Mouse (Mus musculus): ENCODE results near the gene Prkn. TPM values are rescaled to one million over a fixed set of nuclear protein-coding genes. Genes with fewer than 3 reads are reported as not detected.

The Prkn gene
- total RNA-seq, 4 experiments from 2014 or later = 12.0 to 26.3 (median 18.2) TPM

DNA sequence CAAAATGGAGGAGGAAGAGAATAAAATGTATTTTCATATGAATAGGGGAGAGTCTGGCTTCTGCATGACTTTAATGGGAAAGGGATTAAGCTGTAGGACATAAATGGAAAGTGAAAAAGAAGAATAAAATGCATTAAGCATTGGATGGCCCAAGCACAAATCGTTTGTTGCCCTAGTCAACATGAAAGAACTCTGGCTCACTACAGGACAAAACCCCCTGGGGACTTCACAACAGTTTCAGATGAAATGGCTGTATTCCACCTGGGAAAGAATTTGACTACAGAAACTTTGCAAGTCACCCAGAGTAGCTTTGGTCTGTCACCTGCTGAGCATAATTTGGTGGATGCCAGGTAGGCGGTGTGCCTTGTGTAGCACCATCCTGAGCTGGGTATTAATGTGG is 925.4 kb downstream of the Prkn start:
- no peak for DNase-seq

DNA sequence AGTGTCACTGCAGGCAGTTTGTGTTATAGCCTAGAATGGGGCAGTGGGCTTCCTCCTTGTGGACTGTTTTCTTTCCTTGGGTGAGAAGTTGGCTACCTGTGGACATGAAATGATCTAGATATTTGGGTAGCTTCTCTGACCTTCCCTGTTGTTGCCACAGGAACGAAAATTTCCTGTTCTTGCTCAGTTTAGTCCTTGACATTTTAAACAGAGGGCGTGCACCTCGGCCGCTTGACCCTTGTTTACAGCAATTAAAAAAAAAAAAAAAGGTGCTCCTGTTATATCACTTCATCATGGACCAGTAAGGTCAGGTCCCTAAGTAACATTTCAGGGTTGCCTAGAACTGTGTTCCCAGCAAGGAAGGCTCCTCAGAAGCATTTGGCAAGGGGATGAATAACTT is 927.1 kb downstream of the Prkn start:
- peak; percentile 26 for DNase-seq

DNA sequence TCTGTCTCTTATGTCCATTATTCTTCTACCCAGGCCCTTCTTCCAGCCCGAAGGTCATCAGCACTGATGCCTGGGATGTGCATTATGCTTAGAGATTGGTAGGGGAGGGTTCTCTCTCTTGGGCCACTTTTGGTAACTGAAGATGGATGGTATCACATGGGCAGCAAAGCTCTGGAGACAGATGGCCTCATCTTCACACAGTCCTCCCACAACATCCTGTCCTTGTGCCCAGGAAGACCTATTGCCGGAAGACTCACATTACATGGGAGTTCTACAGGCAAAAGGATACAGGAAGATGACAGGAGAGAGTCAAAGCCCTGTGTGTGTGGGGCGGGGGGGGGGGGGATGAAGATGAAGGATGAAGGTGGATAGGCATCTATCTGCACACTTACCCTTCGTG is 928.2 kb downstream of the Prkn start:
- no peak for DNase-seq

DNA sequence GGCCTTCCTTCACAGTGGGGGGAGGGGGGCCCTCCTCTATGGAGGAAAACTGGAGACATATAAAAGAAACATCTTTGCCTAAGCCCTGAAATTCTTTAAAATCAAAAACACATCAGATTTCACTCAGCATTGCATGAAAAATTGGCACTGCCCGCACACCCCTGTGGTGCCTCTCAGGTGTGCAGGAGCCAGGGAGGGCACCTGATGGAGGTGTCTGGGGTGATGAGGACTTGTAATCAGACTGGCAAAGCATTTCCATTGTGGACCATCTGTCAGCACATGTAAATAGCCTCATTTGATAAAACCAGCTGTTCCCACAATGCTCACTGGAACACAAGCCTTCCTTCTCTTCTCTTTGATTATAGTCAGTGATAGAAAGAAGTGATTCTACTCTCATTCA is 928.8 kb downstream of the Prkn start:
- no peak for DNase-seq

DNA sequence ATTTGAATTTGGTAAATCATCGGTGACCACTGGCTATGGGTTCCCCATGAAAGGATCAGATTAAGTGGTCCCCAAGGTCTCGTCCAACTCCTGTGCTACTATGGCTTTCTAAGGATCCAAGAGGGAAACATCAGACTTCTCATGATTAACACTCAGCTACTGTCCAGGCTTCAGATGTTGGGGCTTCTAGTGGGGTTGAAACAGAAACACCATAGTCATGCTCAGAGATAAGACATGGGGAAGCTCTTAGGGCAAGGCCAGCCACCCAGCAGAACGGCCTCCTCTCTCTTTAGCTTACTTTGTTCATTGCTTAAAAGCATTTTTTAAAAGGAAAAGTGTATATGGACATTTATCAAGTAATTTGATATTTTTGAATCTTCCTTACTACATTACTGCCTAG is 929.3 kb downstream of the Prkn start:
- DNase-seq = no peak

DNA sequence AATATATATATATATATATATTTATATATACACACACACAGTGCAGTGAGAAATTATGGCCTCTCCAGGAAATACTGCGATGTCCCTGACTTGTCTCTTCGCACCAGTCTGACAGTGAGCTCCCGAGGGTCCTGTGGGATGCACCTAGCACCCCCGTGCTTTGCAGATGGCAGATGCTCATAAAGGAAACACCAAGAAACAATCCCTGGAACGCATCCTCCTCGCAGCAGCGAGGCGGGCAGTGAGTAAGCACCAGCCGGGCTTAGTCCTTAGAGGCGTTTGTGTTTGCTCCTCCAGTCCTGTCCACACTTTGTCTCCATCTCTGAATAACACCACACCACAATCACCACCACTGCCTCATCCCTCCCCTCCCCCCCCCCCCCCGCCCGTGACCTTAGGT is 939.4 kb downstream of the Prkn start:
- DNase-seq = no peak

DNA sequence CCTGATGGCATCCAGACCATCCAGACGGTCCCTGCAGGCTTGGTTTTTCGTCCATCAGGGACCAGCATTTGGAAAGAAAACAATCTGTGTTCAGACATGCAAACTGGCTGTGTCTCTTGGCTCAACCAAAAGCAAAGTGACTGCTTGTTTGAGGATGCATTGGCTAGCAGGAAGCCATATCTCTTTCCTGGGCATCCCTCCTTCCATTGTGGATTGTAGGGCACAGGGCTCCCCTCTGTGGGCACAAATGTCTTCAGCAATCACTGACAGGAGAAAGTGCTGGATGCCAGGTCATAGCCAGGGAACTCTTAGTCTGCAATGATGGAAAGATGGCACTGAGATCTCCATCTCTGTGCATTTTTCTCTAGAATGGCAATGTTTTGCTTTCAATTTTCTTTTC is 939.8 kb downstream of the Prkn start:
- no peak for DNase-seq

DNA sequence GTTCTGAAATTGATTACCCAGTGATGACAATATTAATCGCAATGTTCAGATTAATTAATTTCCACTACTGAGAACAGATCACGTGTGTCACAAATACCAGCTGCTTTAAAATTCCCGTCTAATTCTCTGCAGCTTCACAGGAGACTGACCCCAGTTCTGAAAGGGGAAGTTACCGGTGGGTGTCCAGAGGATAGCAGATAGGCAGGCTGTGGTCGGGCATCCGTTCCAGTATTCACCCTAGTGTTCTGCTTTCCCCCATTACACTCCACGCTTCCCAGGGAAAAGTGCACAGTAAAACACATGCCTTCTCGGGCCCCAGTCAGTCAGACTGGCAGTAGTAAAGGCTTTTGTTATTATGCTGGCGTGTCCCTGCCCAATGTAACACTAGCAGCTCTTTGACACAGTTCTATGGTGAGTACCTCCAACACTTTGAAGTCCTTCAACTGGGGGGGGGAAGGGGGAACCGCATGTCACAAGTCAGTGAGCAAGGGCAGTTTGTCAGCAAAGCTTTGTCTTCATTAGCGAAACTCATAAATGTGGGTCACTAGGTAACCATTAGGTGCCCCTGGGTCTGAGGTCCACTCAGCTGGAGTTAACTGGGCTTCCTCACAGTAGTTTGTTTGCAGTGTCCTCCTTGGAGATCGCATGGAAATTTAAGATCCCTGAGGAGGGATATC is 940.8 kb downstream of the Prkn start:
- no peak for DNase-seq

DNA sequence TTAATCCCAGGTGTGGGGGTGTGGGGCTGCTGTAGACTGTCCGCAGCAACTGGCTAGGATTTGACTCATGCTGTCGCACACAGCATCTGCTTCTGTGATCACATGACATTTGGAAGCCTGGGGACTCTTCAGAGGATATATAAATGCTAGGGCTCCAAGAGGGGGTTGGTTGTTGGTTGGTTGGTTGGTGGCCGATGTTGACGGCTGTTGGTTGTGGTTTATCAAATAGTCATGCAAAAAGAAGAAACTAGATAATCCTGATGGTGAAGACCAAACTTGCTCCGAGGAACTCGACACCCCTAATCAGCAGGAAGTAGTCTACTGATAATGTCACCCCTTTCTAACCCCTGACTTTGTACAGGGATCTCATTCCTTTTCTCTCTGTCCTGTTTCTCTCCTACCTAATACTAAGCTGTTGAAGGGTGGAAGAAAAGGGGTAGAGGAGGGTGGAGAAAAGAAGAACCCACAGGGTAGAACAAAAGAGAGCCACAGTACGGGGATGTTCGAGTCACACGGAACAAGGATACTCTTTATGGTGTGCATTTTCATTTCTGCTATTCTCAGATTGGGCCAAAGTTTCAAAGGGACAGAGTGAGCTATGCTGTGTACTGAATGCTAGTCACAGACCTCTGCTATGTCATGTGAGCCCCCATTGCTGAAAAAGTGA is 948.2 kb downstream of the Prkn start:
- DNase-seq = no peak

DNA sequence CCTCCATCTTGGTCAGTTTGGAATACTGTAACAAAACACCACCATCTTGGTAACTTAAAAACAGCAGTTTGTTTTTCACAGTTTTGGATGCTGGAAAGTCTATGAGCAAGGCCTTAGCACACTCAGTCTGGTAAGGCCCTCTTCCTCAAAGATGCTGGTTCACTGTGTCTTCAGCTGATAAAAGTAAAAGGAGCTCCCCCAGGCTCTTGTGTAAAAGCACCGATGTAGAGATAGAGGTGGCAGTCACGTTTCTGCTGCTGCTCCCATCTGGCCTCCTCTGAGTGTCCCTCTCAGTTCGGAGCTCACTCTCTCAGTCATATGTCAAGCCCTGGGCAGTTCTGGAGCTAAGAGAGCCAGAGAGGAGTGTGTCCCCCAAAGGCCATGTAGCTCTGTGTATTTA is 955.8 kb downstream of the Prkn start:
- DNase-seq = no peak

DNA sequence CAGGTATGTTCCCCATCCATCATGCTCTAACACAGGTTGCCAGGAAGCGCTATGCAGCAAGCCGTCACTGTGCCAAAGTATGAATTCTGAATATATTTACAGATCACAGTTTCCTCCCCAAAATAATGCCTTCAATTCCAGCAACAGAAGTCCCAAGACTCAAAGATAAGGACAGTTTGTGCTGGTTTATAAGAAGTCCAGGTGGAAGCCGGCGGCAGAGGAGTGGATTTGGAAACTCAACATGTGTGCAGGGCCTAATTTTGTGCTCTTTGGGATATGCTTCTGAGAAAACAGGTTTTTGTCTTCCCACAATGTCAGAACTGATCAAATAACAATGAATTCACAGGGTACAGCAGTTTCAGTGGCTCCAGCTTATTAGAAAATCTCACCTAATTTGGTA is 961.0 kb downstream of the Prkn start:
- no peak for DNase-seq

DNA sequence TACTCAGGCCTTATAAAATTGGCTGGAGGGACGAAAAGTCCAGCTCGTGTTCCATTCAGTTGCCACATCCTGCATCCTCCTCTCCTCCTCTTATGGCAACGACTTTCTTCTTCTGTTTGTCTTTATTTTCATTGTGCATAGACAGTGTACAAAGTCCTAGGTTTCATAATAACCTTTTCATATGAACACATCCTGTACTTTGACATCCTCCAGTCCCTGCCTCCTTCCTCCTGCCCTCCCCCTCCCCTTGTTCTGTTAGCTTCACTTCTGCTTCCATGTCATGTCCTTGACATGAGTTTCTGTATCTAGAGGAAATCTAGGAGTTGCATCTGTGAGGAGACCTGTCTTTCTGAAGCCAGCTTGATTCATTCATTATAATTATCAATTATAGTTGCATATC is 967.1 kb downstream of the Prkn start:
- DNase-seq = no peak

DNA sequence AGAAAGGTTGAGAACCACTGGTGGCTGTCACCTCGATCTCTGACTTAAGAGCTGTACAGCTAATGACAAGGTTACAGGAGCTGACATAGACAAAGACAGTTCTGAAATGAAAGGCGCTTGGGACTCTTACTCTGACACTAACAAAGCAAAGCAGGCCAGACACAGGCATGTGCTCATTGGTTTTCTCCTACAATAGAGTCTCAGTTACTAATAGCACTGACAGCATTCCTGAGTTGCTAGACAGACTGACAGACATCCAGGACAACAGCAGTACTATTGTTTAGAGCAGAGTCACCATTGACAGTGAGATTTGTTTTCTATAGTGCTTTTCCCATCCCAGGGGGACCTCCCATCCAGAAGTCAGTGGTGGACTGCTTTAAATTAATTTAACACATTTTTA is 977.7 kb downstream of the Prkn start:
- no peak for DNase-seq

DNA sequence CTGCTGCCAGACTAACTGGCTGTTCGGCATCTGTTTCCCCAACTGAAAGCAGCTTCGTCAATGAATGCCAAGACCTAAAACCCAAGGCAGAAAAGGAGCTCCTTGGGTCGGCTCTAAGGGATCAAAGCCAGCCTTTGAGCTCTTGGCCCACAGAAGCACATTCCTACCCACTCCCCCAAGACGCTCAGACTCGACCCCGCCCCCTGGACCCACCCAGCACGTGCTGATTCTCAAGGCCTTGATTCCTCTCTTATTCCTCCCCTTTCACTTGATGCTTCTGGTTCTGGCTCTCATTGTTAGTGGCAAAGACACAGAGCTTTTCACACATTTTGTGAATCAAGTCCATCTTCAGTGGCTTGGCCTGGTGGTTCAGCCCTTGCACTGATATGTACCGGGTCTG is 979.3 kb downstream of the Prkn start:
- no peak for DNase-seq

DNA sequence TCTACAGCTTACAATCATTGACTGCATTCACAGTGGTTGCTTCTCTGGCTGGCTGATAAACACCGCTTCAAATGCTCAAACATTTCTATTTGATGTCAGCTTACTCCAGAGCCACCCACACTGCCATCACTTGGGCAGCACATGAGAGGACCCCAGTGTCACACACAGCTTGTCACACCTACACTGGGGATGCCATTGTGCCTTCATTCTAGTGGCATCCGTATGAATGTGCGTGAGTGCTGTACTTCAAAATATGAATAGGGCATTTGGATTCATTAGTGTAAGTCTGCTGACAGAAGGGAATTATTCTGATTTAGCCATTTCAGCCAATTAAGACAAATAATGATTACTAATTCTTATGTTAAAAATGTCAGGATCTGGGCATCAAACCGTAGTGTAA is 980.6 kb downstream of the Prkn start:
- no peak for DNase-seq

DNA sequence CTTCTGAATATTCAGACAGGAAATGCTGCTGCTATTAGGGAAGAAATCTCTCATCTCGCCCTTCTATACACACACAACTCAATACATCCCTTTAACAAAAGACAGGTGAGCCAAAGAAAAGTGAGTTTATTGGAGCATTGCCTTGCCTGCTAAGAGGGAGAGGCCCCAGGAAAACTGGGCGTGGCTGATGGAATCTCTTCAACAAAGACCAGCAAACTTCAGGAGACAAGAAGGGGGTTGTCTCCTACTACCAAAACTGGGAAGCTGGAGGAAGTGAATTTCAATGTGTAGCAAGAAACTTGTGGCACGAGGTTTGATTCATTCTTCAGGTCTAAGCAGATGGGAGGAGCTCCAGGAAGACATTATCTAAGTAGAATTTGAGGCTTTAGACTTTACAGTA is 989.3 kb downstream of the Prkn start:
- DNase-seq = no peak

DNA sequence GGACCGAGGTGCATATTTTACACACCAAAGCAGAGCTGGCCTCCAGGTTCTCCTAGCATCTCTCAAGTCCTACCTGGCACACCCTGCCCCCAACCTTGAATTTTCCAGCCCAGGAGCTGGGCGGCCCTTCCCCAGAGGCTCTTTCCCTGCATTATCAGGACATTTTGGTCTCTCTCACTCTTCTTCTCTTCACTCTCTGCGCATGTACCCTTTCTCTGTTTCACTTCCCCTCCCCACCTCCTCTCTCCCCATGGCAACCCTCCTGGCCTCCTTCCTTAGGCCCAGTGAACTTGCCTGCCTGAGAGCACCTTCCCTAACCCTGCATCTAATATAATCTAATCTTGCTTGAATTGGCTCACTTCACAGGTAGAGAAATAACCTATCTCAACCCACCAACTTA is 996.9 kb downstream of the Prkn start:
- no peak for DNase-seq

DNA sequence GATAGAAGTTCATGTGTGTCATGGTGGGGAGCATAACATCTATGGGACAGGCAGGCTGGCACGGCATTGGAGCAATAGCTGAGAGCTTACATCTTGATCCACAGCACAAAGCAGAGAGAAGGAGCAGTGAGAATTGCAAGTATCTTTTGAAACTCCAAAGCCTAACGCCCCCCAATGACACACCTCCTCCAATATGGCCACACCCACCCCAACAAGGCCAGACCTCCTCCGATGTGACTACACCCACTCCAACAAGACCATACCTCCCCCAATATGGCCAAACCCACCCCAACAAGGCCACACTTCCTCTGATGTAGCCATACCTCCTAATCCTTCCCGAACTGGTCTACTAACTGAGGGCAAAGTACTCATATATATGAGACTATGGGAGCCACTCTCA is 1004.3 kb downstream of the Prkn start:
- no peak for DNase-seq

DNA sequence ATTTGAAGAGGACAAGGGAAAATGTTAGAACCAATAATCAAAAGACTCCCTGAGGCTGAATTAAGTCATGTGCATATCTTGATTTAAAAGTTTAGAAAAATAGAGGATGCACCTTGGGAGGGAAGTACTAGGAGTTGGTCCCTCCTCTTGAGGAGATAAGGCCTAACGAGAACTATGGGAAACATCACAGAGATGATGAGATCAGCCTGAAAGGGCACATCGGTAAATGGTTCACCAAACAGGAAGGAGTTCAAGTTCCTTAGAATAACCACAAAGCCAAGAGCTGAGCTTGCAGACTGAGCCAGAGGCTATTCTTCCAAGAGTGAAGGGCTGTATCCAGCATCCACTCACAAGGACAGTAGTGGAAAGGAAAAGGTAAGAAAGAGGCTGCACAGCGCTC is 1004.8 kb downstream of the Prkn start:
- DNase-seq = no peak

DNA sequence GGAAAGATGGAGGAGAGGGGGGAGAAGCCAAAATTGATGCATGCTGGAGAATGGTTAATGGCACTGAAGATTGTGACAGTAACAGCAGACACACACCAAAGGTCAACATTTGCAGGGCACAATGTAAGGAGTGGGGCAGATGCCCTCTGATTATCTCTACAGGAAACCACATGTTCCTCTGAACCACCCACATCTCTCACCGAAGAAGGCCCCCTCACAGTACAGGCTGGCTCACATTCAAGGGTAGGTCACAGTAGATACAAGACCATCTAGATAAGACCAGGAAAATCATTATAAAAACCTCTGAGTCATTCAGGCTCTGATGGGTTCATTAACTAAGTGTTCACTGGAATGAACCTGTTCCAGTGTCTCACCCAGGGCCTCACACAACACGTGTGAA is 1005.3 kb downstream of the Prkn start:
- no peak for DNase-seq

DNA sequence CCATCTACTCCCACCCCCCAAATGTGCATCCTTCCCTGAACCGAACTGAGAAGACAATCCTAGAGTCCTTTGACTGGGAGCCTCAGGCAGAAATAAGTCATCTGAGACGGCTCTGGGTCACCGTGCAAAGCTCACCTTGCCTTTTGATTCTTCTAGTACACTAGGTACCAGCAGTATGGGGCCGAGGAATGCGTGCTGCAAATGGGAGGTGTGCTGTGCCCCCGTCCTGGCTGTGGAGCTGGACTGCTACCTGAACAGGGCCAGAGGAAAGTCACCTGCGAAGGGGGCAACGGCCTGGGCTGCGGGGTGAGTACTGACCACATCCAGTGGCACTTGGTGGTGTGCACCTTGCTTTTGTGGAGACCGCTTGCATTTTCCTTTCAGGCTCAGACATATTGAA is 1014.4 kb downstream of the Prkn start:
- no peak for DNase-seq

DNA sequence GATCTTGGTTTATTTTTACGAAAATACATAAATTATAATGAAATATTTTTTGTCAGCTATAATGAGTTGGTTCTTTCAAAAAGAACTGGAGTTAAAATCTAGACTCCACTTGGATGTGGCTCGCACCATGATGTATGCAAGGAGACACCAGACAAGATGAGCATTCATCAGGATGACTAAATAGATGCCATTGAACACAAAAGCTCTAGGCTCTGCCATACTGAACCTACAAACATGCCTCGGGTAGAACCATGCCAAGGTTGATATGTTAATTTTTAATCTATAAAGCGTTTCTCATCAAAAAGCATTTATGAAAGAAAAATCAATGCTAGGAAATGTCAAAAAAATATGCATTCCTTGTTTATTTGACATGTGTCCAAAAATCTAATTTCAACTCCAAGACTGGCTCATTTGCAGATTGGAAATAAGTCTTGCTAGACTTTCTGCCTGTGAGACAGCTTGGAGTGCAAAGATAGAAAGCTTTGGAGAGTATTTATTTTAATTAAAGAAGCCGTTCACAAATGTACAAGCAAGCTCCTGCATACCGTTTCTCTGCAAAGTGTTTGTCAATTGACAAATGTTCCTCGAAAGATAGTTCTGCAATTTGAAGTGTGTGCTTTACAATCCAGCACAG is 1018.7 kb downstream of the Prkn start:
- no peak for DNase-seq

DNA sequence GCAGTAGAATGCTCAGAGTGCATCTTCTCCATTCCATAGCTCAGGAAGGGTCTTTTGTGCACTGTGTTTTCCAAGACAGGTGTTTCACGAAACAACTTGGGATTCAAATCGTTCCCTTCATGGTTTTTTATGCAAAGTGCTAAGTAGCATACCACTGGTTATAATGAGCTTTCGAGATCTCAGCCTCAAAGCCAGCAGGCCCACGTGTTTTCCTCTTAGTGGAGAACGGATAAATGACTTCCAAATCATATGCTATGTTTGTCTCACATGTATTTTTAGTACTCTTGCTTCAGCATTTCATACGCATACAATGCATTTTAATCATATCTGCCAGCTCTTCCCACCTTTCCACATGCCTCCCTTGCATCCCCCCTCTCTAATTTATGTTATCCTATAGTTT is 1021.0 kb downstream of the Prkn start:
- DNase-seq = no peak

DNA sequence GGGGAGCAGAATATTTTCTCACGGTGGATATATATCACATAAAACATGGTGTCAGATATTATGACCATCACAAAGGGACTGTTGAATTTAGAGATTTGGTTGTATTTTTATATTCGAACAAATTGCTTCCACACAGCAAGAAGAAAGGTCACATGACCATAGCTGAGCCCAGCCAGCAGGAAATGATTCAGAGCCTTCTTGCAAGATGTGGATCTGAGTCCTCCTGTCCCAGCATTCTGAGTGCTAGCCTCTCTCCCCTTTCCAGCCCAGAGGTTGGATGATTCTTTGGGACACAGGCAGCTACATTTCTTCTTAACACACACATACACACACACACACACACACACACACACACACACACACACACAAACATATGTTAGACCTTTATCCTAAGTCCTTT is 1022.2 kb downstream of the Prkn start:
- DNase-seq = no peak
